ENCODE assay signal across 8 mouse cellular contexts in genomic region chr13:56259021-56259925, GRCm38 (mm10). TPM values are rescaled to one million over a fixed set of nuclear protein-coding genes. Genes with fewer than 3 reads are reported as not detected.
DNase-seq lines count a peak whose midpoint lies in the region; ATAC-seq lines count a peak whose summit lies in the region.

No protein-coding gene starts in this region.

- ATAC-seq in limb, embryonic 15.5 days (ENCODE audit: insufficient number of reproducible peaks, low FRiP score, low TSS enrichment, low read depth): no peak
- no peak for ATAC-seq in cerebellum, adult (ENCODE audit: insufficient number of reproducible peaks, low FRiP score, low TSS enrichment)

- H3K27me3 ChIP-seq in heart, embryonic 10.5 days (ENCODE audit: insufficient read depth, poor library complexity, severe bottlenecking): peaks cover 99% of the 10 kb centered on the region
- H3K27me3 ChIP-seq in limb, embryonic 15.5 days: peaks cover 94% of the 10 kb centered on the region

- H3K36me3 ChIP-seq in heart, embryonic 10.5 days: no peaks in the 10 kb centered on the region
- H3K36me3 ChIP-seq in limb, embryonic 15.5 days: no peaks in the 10 kb centered on the region

- H3K4me2 ChIP-seq in limb, embryonic 15.5 days: peak overlapping the region; percentile 51

- no peak for DNase-seq in heart, embryonic 10.5 days (ENCODE audit: low spot score)
- no peak for DNase-seq in heart, adult 8-10 months (ENCODE audit: low spot score)
- peak; percentile 49 for DNase-seq in thymus, postnatal 4 days
- DNase-seq in thymus, adult 18-20 months: no peak
- DNase-seq in cerebellum, adult 11 months: no peak
- no peak for DNase-seq in layer of hippocampus, postnatal 25 days (ENCODE audit: extremely low spot score in 1 of 2, low spot score in 1 of 2)

- no peak overlapping the region for H3K9ac ChIP-seq in limb, embryonic 15.5 days

- no peaks in the 10 kb centered on the region for H3K9me3 ChIP-seq in heart, embryonic 10.5 days
- H3K9me3 ChIP-seq in limb, embryonic 15.5 days: no peaks in the 10 kb centered on the region

- H3K4me3 ChIP-seq in heart, embryonic 10.5 days: peak overlapping the region; percentile 48
- H3K4me3 ChIP-seq in limb, embryonic 15.5 days: peak overlapping the region; percentile 30

- H3K27ac ChIP-seq in heart, embryonic 10.5 days: no peak overlapping the region
- no peak overlapping the region for H3K27ac ChIP-seq in limb, embryonic 15.5 days

- under 1% methylated on average over 55 of the region's 55 CpGs for whole genome bisulfite sequencing in heart, embryonic 10.5 days
- 1% methylated on average over 48 of the region's 55 CpGs for WGBS in limb, embryonic 15.5 days

- peaks cover 9% of the 10 kb centered on the region for H3K4me1 ChIP-seq in heart, embryonic 10.5 days
- H3K4me1 ChIP-seq in limb, embryonic 15.5 days: peaks cover 10% of the 10 kb centered on the region

RNA-seq across cellular contexts. Expression of gene Neurog1, which starts 7.3 kb away (rescaled TPM):
- 0.09 and 0.20 TPM in 2 replicates for polyA plus RNA-seq in heart, embryonic 10.5 days (2016; fragmentation: Nextera tagmentation; extraction: Ambion mirVana)
- not detected for total RNA-seq in heart, adult 8-10 months (2022)
- not detected in 2 replicates for polyA plus RNA-seq in limb, embryonic 15.5 days (2015; fragmentation: Nextera tagmentation; extraction: Ambion mirVana)
- under 1 TPM; 0.21 to 0.25 TPM for total RNA-seq in layer of hippocampus, postnatal 25 days (2021)

RNA-seq across cellular contexts. Expression of gene Cxcl14, which starts 37.1 kb away (rescaled TPM):
- polyA plus RNA-seq in heart, embryonic 10.5 days (2016; fragmentation: Nextera tagmentation; extraction: Ambion mirVana): 1.6 and 8.6 TPM in 2 replicates
- 10 to 100 TPM in 2 of 4 experiments, 1 to 10 TPM in 2; 4.4 to 10.6 (median 8.5) TPM for total RNA-seq in heart, adult 8-10 months (2022)
- polyA plus RNA-seq in limb, embryonic 15.5 days (2015; fragmentation: Nextera tagmentation; extraction: Ambion mirVana): 624 and 644 TPM in 2 replicates
- 100 to 1,000 TPM; 121 to 137 TPM for total RNA-seq in layer of hippocampus, postnatal 25 days (2021)

Comparison
In these comparisons a context has a peak if more than half of its experiments do, and no peak if none do; other contexts are left out.
1. RNA of gene Cxcl14, which starts 37.1 kb away (total RNA-seq): 121 to 137 TPM in layer of hippocampus, postnatal 25 days; 4.4 to 10.6 TPM in heart, adult 8-10 months; every median in the first group is over 10 times any median in the second.